Mouse (Mus musculus): ENCODE measurements around the gene Creb1. TPM values are rescaled to one million over a fixed set of nuclear protein-coding genes. Genes with fewer than 3 reads are reported as not detected.
"Not testable (repeated sequence)": the region's sequence is repeated elsewhere in the genome, so short reads cannot be mapped to it uniquely, and the experiment has no call there.

The Creb1 gene
- polyA plus RNA-seq, 1 experiment from 2014 or later: 25.4 TPM

- Histone ChIP-seq H3K36me3 (no peaks in the 10 kb centered on the region), H3K4me3 (replicated peaks) (no peak overlapping the region), H3K4me1 (peaks cover 2% of the 10 kb centered on the region), H3K27me3 (replicated peaks) (no peaks in the 10 kb centered on the region), H3K27ac (replicated peaks) (no peak overlapping the region), H3K9ac (replicated peaks) (no peak overlapping the region), H3K9me3 (replicated peaks) (no peaks in the 10 kb centered on the region), H3K4me2 (no peak overlapping the region)
- 48% methylated on average over 12 of the region's 12 CpGs for WGBS
- no peak for ATAC-seq (ENCODE audit: low FRiP score)
Observed at GRCm38 (mm10) chr1:64623558-64624435, 91.4 kb downstream of the Creb1 start.

DNA sequence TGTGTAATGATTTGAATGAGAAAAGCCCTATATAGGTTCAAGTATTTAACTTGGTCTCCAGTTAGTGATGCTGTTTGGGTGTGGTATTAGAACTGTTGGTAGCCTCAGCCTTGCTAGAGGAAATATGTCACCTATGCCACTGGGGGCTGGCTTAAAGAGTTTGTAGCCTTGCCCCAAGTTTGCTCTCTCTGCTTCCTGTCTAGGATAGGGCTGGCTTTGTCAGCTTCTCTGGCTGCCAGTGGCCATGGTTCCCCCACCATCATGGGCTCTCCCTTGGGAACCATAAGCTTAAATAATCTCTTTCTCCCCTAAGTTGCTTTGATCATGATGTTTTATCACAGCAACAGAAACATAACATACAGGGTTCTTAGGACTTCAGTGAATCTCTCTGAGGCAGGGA is 92.8 kb downstream of the Creb1 start:
- H3K4me1 ChIP-seq: no peaks in the 10 kb centered on the region
- ATAC-seq (ENCODE audit: low FRiP score): no peak
- no peak overlapping the region for H3K4me2 ChIP-seq
- no peak overlapping the region for H3K27ac ChIP-seq (replicated peaks)
- no peaks in the 10 kb centered on the region for H3K36me3 ChIP-seq
- no peak overlapping the region for H3K9ac ChIP-seq (replicated peaks)
- H3K4me3 ChIP-seq (replicated peaks): no peak overlapping the region
- H3K9me3 ChIP-seq (replicated peaks): no peaks in the 10 kb centered on the region
- no peaks in the 10 kb centered on the region for H3K27me3 ChIP-seq (replicated peaks)

DNA sequence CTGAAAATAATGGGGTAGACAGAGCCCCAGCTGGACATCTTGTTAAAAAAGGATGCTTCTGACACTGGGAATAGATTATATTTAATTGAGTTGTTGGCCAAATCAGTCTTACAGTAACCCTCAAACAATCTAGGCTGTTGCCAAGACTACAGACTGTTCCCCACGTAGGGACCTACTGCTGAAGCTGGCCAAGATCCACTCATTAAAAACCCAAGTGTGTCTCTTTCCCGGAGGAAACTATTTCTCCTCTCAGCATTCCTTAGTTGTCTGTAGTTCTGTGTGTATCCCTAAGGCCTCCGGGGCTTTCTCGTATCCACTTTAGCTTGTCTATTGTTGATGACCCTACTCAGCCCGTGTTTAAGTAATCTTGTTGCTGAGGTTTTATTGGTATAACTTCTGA is 99.1 kb downstream of the Creb1 start:
- Histone ChIP-seq H3K4me3 (replicated peaks) (no peak overlapping the region), H3K27me3 (replicated peaks) (no peaks in the 10 kb centered on the region), H3K9ac (replicated peaks) (no peak overlapping the region), H3K4me1 (no peaks in the 10 kb centered on the region), H3K27ac (replicated peaks) (no peak overlapping the region), H3K4me2 (no peak overlapping the region), H3K36me3 (no peaks in the 10 kb centered on the region), H3K9me3 (replicated peaks) (no peaks in the 10 kb centered on the region)
- no peak for ATAC-seq (ENCODE audit: low FRiP score)
- WGBS: 64% methylated on average over 5 of the region's 5 CpGs

- Histone ChIP-seq H3K27ac (replicated peaks) (no peak overlapping the region), H3K27me3 (replicated peaks) (no peaks in the 10 kb centered on the region), H3K36me3 (no peaks in the 10 kb centered on the region), H3K4me3 (replicated peaks) (no peak overlapping the region), H3K4me1 (no peaks in the 10 kb centered on the region), H3K9ac (replicated peaks) (no peak overlapping the region), H3K9me3 (replicated peaks) (no peaks in the 10 kb centered on the region), H3K4me2 (no peak overlapping the region)
- no peak for ATAC-seq (ENCODE audit: low FRiP score)
- 82% methylated on average over 3 of the region's 3 CpGs for WGBS
Observed at GRCm38 (mm10) chr1:64633237-64633636, 100.8 kb downstream of the Creb1 start.

- Histone ChIP-seq H3K27ac (replicated peaks) (no peak overlapping the region), H3K4me2 (no peak overlapping the region), H3K9ac (replicated peaks) (no peak overlapping the region), H3K4me1 (no peaks in the 10 kb centered on the region), H3K4me3 (replicated peaks) (no peak overlapping the region), H3K36me3 (no peaks in the 10 kb centered on the region), H3K9me3 (replicated peaks) (no peaks in the 10 kb centered on the region), H3K27me3 (replicated peaks) (no peaks in the 10 kb centered on the region)
- no peak for ATAC-seq (ENCODE audit: low FRiP score)
- 68% methylated on average over 2 of the region's 2 CpGs for WGBS
Observed at GRCm38 (mm10) chr1:64635624-64636023, 103.2 kb downstream of the Creb1 start.

- no peak for ATAC-seq (ENCODE audit: low FRiP score)
- Histone ChIP-seq H3K4me3 (replicated peaks) (no peak overlapping the region), H3K4me1 (no peaks in the 10 kb centered on the region), H3K9me3 (replicated peaks) (no peaks in the 10 kb centered on the region), H3K36me3 (no peaks in the 10 kb centered on the region), H3K27ac (replicated peaks) (no peak overlapping the region), H3K27me3 (replicated peaks) (no peaks in the 10 kb centered on the region), H3K9ac (replicated peaks) (no peak overlapping the region), H3K4me2 (no peak overlapping the region)
- WGBS: 91% methylated on average over 6 of the region's 6 CpGs
Observed at GRCm38 (mm10) chr1:64639279-64639678, 106.8 kb downstream of the Creb1 start.

GRCm38 (mm10) chr1:64641069-64641468 is 108.6 kb downstream of the Creb1 start:
- ATAC-seq (ENCODE audit: low FRiP score): no peak
- no peaks in the 10 kb centered on the region for H3K27me3 ChIP-seq (replicated peaks)
- no peaks in the 10 kb centered on the region for H3K9me3 ChIP-seq (replicated peaks)
- no peaks in the 10 kb centered on the region for H3K36me3 ChIP-seq
- 91% methylated on average over 6 of the region's 6 CpGs for WGBS
- H3K4me3 ChIP-seq (replicated peaks): no peak overlapping the region
- no peaks in the 10 kb centered on the region for H3K4me1 ChIP-seq
- no peak overlapping the region for H3K9ac ChIP-seq (replicated peaks)
- H3K27ac ChIP-seq (replicated peaks): no peak overlapping the region
- H3K4me2 ChIP-seq: no peak overlapping the region

DNA sequence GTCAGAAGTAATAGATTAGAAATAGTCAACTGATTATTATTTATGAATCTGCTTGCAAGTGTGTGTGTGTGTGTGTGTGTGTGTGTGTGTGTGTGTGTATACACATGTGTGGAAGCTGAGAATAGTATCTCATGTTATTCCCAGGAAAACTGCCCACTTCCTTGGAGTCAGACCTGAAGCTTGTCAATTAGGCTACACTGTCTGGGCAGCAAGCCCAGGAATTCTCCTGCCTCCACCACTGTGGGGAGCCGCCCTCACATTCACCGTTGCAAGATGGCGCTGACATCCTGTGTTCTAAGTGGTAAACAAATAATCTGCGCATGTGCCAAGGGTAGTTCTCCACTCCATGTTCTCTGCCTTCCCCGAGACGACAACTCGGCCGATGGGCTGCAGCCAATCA is 110.1 kb downstream of the Creb1 start:
- not testable (repeated sequence) for H3K27me3 ChIP-seq (replicated peaks); H3K9ac ChIP-seq (replicated peaks); H3K9me3 ChIP-seq (replicated peaks); H3K4me2 ChIP-seq; H3K4me3 ChIP-seq (replicated peaks); H3K27ac ChIP-seq (replicated peaks); ATAC-seq (ENCODE audit: low FRiP score); H3K4me1 ChIP-seq; H3K36me3 ChIP-seq
- 89% methylated on average over 8 of the region's 8 CpGs for WGBS

- H3K27me3 ChIP-seq (replicated peaks): no peaks in the 10 kb centered on the region
- H3K9me3 ChIP-seq (replicated peaks): no peaks in the 10 kb centered on the region
- H3K9ac ChIP-seq (replicated peaks): no peak overlapping the region
- 96% methylated on average over 3 of the region's 3 CpGs for WGBS
- no peak for ATAC-seq (ENCODE audit: low FRiP score)
- H3K36me3 ChIP-seq: no peaks in the 10 kb centered on the region
- H3K27ac ChIP-seq (replicated peaks): no peak overlapping the region
- no peaks in the 10 kb centered on the region for H3K4me1 ChIP-seq
- no peak overlapping the region for H3K4me3 ChIP-seq (replicated peaks)
- no peak overlapping the region for H3K4me2 ChIP-seq
Observed at GRCm38 (mm10) chr1:64644513-64644912, 112.1 kb downstream of the Creb1 start.

- ATAC-seq (ENCODE audit: low FRiP score): no peak
- H3K4me1 ChIP-seq: no peaks in the 10 kb centered on the region
- H3K9me3 ChIP-seq (replicated peaks): no peaks in the 10 kb centered on the region
- no peaks in the 10 kb centered on the region for H3K27me3 ChIP-seq (replicated peaks)
- 74% methylated on average over 11 of the region's 11 CpGs for WGBS
- H3K4me2 ChIP-seq: no peak overlapping the region
- no peak overlapping the region for H3K9ac ChIP-seq (replicated peaks)
- no peaks in the 10 kb centered on the region for H3K36me3 ChIP-seq
- H3K4me3 ChIP-seq (replicated peaks): no peak overlapping the region
- no peak overlapping the region for H3K27ac ChIP-seq (replicated peaks)
Observed at GRCm38 (mm10) chr1:64649362-64650124, 117.1 kb downstream of the Creb1 start.

- Histone ChIP-seq H3K27me3 (replicated peaks) (no peaks in the 10 kb centered on the region), H3K4me1 (no peaks in the 10 kb centered on the region; the same call in 1 of the 2 replicates), H3K4me3 (replicated peaks) (no peak overlapping the region), H3K9ac (replicated peaks) (no peak overlapping the region), H3K9me3 (replicated peaks) (no peaks in the 10 kb centered on the region), H3K36me3 (no peaks in the 10 kb centered on the region), H3K4me2 (no peak overlapping the region), H3K27ac (replicated peaks) (no peak overlapping the region)
- ATAC-seq (ENCODE audit: low FRiP score): no peak
- WGBS: 94% methylated on average over 6 of the region's 6 CpGs
Observed at GRCm38 (mm10) chr1:64653701-64654100, 121.3 kb downstream of the Creb1 start.
